Mouse (Mus musculus): ENCODE measurements around the gene Lsm14a. TPM values are rescaled to one million over a fixed set of nuclear protein-coding genes. Genes with fewer than 3 reads are reported as not detected.

Gene Lsm14a
- polyA plus RNA-seq, 1 experiment from 2014 or later, result 59.3 TPM

GRCm38 (mm10) chr7:34298818-34299217 lies 94.3 kb downstream of the Lsm14a start:
- whole genome bisulfite sequencing, result 85% methylated on average over 2 of the region's 2 CpGs
- H3K9me3 ChIP-seq, result no peaks in the 10 kb centered on the region

DNA sequence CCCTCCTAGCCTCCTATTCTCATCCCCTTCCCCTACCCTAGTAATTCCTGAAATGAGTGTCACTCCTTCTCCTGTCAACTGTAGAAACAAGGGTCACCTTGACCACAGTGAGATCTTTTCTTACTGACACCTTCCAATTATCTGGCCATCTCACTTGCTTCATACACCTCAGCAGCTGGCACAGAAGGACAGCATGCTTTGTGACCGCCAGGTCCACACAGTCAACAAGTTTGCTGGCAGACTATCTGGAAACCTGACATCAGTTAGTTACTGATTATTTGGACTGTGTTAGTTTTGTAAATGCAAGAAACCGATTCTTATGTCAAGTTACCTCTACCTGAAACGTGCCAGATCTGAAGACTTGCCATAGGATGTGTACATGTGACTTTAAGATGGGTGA lies 97.0 kb downstream of the Lsm14a start:
- no peak overlapping the region for H3K4me2 ChIP-seq
- H3K9me3 ChIP-seq, result no peaks in the 10 kb centered on the region
- H3K27ac ChIP-seq, result no peak overlapping the region
- no peak overlapping the region for H3K9ac ChIP-seq
- ATAC-seq (replicated peaks), result no peak
- H3K4me3 ChIP-seq, result no peak overlapping the region
- no peaks in the 10 kb centered on the region for H3K36me3 ChIP-seq (replicated peaks)
- no peaks in the 10 kb centered on the region for H3K27me3 ChIP-seq (replicated peaks)
- H3K4me1 ChIP-seq, result no peaks in the 10 kb centered on the region
- 94% methylated on average over 3 of the region's 3 CpGs for WGBS

More at GRCm38 (mm10) chr7:34298818-34299217, 94.3 kb downstream of the Lsm14a start:
- Histone ChIP-seq H3K27me3 (replicated peaks) (no peaks in the 10 kb centered on the region), H3K4me3 (no peak overlapping the region), H3K4me1 (no peaks in the 10 kb centered on the region), H3K9ac (no peak overlapping the region), H3K27ac (no peak overlapping the region), H3K4me2 (no peak overlapping the region), H3K36me3 (replicated peaks) (no peaks in the 10 kb centered on the region)
- ATAC-seq (replicated peaks), result no peak

Other genes with a start within 250 kb of the Lsm14a start
- 169 and 180 TPM in 2 replicates for gene Uba2, start 223.7 kb downstream of the Lsm14a start, polyA plus RNA-seq (2015; fragmentation: Nextera tagmentation; extraction: Ambion mirVana)
- gene Pdcd2l, start 196.7 kb downstream of the Lsm14a start, polyA plus RNA-seq (2015; fragmentation: Nextera tagmentation; extraction: Ambion mirVana), result 80.2 and 86.5 TPM in 2 replicates
- 245 and 254 TPM in 2 replicates for gene Gpi1, start 163.0 kb downstream of the Lsm14a start, polyA plus RNA-seq (2015; fragmentation: Nextera tagmentation; extraction: Ambion mirVana)
- gene Gm6096, start 142.3 kb downstream of the Lsm14a start, polyA plus RNA-seq (2015; fragmentation: Nextera tagmentation; extraction: Ambion mirVana), result 0.72 TPM in 1 of 2 replicates, not detected in the other
- gene 4931406P16Rik, start 79.8 kb downstream of the Lsm14a start, polyA plus RNA-seq (2015; fragmentation: Nextera tagmentation; extraction: Ambion mirVana), result 32.5 and 32.6 TPM in 2 replicates